Mouse (Mus musculus): ENCODE measurements around the gene Mrpl28.
"Not testable (repeated sequence)": the region's sequence is repeated elsewhere in the genome, so short reads cannot be mapped to it uniquely, and the experiment has no call there.

Mrpl28 gene

GRCm38 (mm10) chr17:26123267-26123684 is at the start of gene Mrpl28:
Mrpl28 (plus strand) TSS chr17:26123500.
- peak; percentile 97 for DNase-seq (ENCODE audit: low read depth, low spot score)

GRCm38 (mm10) chr17:26075246-26075645 is 48.1 kb upstream of the Mrpl28 start:
- DNase-seq (ENCODE audit: low read depth, low spot score), result no peak

DNA sequence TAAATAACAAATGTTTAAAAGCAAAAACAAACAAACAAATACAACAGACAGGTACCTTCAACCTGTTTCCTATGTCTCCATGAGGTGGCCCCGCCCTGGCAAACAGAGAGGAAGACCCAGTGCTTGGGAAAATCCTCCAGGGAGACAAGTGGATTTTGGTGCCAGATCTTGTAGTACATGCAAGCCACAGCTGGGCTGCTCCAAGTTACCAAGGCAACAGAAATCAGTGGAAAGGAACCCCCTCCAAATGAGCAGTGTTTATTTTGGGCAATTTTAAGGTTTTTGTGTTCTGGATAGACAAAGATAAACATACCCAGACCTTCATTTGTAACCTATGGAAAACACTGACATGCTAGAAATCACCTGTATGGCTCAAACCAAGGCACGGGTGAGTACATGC is 44.4 kb upstream of the Mrpl28 start:
- DNase-seq (ENCODE audit: low read depth, low spot score), result no peak

DNA sequence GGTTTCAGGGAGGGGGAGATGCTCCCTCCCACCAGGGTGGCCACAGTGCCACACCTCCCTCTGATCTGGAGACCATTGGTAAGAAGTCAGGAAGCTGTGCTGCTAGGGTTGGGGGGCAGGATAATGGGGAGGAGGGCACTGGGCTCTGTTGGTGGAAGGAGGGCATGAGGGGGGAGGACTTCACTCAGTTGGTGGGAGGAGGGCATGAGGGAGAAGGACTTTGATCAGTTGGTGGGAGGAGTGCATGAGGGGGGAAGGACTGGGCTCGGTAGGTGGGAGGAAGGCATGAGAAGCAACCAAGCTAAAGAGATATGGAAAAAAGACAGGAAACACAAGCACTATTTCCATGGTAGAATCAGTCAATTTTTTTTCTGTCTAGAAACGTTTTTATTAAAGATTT is 42.4 kb upstream of the Mrpl28 start:
- no peak for DNase-seq (ENCODE audit: low read depth, low spot score)

- no peak for DNase-seq (ENCODE audit: low read depth, low spot score)
Observed at GRCm38 (mm10) chr17:26087059-26087564, 36.2 kb upstream of the Mrpl28 start.

DNA sequence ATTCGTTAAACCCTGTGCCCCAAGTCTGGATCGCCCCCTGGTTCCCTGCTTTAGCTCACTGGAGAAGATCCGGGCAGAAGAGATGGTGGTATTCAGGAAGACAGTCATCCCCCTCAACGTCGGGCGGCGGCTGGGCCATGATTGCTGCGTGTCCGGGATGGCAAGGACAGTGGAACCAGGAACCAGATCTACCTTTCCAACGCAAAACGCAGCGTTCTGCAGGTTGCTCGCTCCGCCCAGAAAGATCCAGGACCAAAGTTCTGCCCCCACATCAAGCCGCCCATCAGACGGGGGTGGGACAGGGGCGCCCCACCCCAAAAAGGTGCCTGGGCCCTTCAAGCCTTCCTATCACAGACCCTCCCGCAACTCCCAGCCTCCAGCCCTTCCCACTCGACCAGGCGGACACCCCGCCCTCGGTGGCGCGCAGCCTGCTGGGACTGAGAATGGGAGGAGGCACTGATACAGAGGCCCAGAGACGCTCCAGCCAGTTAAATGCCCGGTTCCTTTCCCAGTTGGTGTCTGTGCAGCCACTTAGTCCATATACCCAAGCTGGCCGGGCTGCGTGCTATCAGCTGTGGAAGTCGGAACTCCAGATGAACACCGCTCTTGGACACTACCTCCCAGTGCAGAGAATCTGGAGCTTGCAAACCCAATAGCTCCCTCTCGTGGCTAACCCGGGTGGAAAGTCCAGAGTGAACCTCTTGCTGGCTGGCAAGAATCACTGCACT is 33.2 kb upstream of the Mrpl28 start, which contains the start of gene Decr2:
TSS of gene Decr2 (minus strand) at position 433 of the 728 bp plus-strand sequence.
- DNase-seq (ENCODE audit: low read depth, low spot score), result peak; percentile 86

GRCm38 (mm10) chr17:26094531-26095110 is 28.7 kb upstream of the Mrpl28 start:
- DNase-seq (ENCODE audit: low read depth, low spot score), result no peak

GRCm38 (mm10) chr17:26095121-26095740 is 28.1 kb upstream of the Mrpl28 start, which contains the start of gene Nme4:
Nme4 (minus strand) TSS chr17:26095602.
- DNase-seq (ENCODE audit: low read depth, low spot score), result no peak

- no peak for DNase-seq (ENCODE audit: low read depth, low spot score)
Observed at GRCm38 (mm10) chr17:26098461-26098860, 24.8 kb upstream of the Mrpl28 start.

GRCm38 (mm10) chr17:26099316-26099715 is 24.0 kb upstream of the Mrpl28 start:
- not testable (repeated sequence) for DNase-seq (ENCODE audit: low read depth, low spot score)

GRCm38 (mm10) chr17:26100166-26100565 is 23.1 kb upstream of the Mrpl28 start:
- DNase-seq (ENCODE audit: low read depth, low spot score), result no peak

- no peak for DNase-seq (ENCODE audit: low read depth, low spot score)
Observed at GRCm38 (mm10) chr17:26101478-26101877, 21.8 kb upstream of the Mrpl28 start.

GRCm38 (mm10) chr17:26105619-26106018 is 17.7 kb upstream of the Mrpl28 start:
- no peak for DNase-seq (ENCODE audit: low read depth, low spot score)

GRCm38 (mm10) chr17:26110156-26110555 is 13.1 kb upstream of the Mrpl28 start:
- no peak for DNase-seq (ENCODE audit: low read depth, low spot score)

GRCm38 (mm10) chr17:26111024-26111423 is 12.3 kb upstream of the Mrpl28 start:
- DNase-seq (ENCODE audit: low read depth, low spot score), result no peak

GRCm38 (mm10) chr17:26111722-26112121 is 11.6 kb upstream of the Mrpl28 start:
- DNase-seq (ENCODE audit: low read depth, low spot score), result no peak

- no peak for DNase-seq (ENCODE audit: low read depth, low spot score)
Observed at GRCm38 (mm10) chr17:26112751-26113150, 10.5 kb upstream of the Mrpl28 start.

DNA sequence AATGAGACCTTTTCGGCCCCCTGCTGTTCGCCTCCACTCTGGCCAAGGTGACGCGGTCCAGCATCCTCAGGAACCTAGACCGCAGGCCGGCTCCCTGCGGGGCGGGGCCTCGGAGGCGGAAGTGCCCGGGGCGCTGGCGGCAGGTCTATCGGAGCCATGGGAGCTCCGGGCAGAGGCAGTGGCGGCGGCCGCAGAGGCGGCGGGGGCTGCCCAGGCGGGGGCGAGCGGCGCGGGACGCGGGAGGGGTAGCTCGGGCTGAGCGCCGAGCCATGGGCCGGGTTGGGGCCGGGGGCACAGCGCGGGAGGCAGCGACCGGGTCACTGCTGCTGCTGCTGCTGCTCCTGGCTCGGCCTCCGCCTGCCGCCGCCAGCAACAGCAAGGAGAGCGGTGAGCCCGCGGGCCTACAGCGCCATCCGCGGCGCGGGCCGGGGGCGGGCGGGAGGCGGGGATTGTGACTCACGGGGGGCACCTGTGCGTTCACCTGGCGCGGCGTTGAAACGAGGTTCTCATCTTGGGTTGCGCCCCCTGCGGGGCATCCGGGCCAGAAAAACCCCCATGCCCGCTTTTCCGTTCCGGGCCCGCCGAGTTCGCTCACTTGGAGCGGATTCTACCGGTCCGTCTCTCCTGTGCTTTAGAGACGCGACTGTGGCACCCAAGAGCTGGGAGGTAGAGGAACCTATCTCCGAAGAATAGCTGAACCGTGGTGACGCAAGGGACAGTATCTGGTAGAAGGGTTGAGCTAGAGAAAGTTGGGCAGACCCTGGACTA is 9.9 kb upstream of the Mrpl28 start, which contains the start of gene Tmem8:
TSS of gene Tmem8 (plus strand) at position 119 of the 768 bp plus-strand sequence.
- no peak for DNase-seq (ENCODE audit: low read depth, low spot score)

- no peak for DNase-seq (ENCODE audit: low read depth, low spot score)
Observed at GRCm38 (mm10) chr17:26114061-26114460, 9.2 kb upstream of the Mrpl28 start.

DNA sequence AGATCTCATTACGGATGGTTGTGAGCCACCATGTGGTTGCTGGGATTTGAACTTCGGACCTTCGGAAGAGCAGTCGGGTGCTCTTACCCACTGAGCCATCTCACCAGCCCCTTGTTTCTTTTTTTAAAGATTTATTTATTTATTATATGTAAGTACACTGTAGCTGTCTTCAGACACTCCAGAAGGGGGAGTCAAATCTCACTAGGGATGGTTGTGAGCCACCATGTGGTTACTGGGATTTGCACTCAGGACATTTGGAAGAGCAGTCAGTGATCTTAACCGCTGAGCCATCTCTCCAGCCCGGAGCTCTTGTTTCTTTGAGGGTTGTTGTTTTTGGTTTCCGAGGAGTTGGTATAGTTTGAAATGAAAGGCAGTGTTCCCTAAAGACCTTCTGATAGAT is 8.8 kb upstream of the Mrpl28 start:
- not testable (repeated sequence) for DNase-seq (ENCODE audit: low read depth, low spot score)

- DNase-seq (ENCODE audit: low read depth, low spot score), result no peak
Observed at GRCm38 (mm10) chr17:26115205-26115898, 7.9 kb upstream of the Mrpl28 start.
